Mouse (Mus musculus) urinary bladder, postnatal 25 days (tissue): ENCODE data around the gene Edil3.
"Not testable (repeated sequence)": the region's sequence is repeated elsewhere in the genome, so short reads cannot be mapped to it uniquely, and the experiment has no call there.

Experiments used
- DNase-seq: peaks from one replicate; pipeline ENCODE4 v3.0.0; 2022; ENCODE audit warnings: low spot score

Gene Edil3

DNA sequence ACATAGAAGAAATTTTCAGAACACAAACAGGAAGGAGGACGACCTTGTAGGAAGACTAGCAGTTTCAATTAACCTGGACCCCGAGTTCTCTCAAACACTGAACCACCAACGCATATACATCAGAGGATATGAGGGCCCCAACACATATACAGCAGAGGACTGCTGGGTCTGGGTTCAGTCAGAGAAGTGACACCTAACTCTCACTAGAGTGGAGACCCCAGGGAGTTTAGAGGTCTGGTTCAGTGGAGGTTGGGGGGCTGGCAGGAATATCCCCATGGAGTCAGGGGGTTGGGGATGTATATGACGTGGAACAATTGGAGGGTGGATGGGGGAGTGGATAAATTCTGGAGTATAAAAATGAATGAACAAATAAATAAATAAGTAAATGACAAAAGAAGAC is 151.1 kb downstream of the Edil3 start:
- DNase-seq = no peak

DNA sequence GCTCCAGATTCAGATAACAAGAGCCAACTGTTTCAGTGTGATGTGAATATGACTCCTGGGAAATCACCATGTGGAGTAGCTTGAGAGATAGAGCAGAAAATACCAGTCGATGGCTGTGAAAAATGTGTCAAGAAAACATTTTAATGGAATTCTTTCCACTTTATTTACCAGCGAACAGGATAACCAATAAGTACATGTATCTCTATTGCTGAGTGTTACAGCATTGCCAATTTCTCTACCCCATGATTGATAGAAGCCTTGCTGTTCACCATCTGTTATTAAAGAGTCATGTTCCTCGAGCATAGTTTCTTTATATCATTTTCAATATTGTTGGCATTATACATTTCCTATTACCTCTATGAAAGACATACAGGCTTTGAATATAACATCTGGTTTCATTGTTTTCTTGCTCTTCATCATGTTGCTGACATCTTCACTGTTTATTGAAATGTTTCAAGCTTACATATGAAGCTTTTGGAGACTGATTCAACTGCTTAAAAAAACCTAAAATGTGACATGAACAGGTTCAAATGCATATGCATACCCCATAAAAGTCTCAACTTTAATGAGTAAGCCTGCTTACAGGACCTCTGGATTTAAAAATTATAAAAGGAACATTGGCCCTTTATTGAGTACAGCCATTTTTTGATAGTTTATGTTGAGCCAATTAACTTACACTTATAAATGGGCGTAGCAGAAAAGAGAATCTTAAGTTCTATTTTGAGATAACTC is 186.6 kb downstream of the Edil3 start:
- no peak for DNase-seq

DNA sequence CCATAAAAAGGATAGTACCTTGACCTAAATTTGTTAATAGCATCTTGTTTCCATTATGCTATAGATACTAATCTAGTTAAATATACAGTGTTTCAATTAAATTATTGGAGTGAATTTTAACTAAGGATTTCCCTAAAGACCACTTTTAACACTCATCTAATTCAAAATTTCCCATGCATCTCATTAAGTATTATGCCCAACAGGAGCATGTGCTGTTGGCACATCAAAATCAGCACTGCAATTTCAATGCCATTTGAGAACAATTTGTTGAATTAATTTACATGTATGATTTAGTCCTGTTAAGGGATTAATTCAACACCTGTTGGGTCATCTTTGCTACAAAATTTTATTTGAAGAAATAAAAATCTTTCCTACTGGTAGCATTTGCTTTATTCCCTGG is 191.2 kb downstream of the Edil3 start:
- DNase-seq = no peak

DNA sequence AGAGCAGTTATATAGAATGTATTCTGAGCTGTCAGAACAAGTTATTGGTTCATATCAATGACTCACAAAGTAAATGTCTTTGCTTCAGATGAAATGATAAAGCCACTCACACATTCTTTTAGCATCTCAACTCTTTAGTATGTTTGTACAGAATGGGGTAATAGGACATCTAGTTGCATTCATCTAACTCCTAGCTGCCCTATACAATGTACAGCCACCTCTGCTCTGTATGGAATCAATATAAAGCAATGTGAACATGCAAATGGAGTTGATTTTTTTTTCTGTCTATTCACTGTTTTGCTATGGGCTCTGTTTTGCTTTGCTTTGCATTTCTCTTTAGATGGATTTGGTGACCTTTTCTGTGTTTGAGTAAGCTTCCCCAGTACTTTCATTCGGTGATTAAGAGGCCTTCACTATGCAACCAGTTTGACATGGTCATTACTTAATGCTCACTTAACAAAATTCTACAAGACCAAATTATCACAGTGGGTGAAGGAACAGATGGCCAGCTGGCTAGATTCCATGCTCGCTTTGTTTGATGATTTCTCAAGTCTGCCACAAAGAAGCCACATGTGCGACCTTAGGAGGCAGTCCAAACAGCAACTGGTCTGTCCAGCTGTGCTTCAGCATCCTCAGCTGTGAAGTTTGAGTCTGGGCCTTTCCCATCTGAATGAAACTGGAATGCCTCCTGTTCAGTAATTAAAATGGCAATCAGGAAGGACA is 208.7 kb downstream of the Edil3 start:
- DNase-seq = peak; percentile 3

DNA sequence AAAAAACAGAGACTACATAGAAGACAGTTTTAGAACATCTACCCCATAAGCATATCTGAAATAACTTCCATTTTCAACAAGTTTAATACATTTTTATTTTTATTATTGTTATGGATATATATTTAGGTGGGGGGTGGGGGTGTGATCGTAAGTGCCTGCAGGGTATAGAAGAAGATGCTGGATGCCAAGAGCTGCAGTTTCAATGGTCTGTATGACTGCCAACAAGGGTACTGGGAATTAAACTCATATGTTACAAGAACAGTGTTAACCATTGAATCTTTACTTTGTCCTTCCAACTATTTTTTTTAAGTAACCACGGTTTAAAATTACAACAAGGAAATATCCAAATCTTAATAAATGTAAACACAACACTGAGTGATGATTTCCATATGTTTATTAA is 214.4 kb downstream of the Edil3 start:
- no peak for DNase-seq

DNA sequence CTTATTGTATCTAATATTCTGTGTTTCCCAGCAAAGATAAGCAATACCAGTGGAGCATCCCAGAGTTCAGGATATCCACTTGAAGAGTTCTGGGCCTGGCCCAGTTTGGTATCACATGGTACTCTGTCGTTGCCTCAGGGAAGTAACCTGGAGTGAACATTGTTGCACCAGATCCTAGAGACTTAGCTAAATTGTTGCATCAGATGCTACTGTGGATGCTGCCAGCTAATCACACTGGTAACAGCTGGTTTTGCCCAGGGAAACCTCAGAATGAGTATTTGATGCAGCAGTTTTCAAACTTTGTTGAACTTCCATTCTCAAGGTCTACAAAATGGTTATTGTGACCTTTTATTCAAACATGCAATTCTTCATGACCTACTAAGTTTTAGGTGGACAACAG is 220.2 kb downstream of the Edil3 start:
- DNase-seq = no peak

DNA sequence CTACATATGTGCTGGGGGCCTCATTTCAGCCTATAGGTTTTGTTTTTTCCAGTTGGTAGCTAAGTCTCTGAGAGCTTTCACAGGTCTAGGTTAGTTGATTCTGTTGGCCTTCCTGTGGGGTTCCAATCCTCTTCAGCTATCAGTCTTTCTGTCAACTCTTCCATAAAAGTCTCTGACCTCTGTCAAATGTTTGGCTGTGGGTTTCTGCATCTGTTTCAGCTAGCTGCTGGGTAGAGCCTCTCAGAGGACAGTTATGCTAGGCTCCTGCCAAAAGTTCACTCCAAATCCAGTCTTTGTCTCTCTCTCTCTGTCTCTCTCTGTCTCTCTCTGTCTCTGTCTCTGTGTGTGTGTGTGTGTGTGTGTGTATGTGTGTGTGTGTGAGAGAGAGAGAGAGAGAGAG is 248.9 kb downstream of the Edil3 start:
- not testable (repeated sequence) for DNase-seq

DNA sequence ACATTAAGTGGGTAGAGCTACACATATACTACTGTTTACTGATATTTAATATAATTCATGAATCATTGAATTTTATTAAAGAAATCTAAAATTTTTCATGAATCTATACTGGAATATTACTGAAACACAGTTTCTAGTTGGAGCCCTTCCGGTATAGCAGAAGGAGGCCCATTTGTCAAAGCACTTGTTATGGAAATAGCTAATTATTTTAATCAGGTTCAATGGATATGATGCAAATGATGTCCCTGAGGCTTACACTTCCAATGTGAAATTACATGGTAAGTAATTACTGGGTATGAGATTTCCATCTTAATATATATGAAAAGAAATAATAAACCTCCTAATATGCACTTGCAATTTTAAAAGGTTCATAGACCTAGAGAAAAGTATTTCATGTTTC is 254.9 kb downstream of the Edil3 start:
- no peak for DNase-seq

DNA sequence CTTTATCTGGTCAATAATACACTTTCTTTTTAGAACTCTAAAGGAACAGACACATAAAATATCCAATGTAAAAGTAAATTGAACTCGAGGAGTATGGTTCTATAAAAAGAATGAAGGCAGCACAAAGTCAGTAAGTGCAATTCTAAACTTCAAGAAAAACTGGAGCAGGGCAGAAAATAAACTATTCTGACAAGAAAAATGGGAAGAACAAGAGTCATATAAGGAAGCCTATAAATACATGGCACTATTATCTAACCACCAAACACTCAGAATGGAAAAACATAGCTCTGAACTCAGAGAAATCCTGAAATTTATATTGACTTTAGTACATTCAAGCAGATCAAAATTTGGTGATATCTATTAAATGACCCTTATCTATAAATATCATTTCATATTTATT is 284.6 kb downstream of the Edil3 start:
- DNase-seq = no peak

DNA sequence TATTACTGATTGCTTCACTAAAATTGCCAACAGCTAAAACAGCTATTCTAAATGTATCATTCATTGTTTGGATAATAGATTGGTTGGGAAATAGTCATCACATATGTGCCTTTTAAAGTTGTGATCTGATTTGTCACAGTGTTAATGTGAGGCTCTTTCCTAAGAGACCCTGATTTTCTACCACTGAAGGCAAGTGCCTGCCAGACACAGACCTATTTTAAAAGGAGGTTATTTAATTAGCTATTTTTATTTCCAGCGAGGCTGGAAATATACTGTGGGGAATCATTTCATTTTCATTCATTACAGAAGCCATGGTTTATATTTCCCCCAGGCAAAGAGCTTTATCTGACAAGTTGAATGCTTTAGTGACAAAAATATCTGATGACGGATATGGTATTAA is 296.3 kb downstream of the Edil3 start:
- no peak for DNase-seq

DNA sequence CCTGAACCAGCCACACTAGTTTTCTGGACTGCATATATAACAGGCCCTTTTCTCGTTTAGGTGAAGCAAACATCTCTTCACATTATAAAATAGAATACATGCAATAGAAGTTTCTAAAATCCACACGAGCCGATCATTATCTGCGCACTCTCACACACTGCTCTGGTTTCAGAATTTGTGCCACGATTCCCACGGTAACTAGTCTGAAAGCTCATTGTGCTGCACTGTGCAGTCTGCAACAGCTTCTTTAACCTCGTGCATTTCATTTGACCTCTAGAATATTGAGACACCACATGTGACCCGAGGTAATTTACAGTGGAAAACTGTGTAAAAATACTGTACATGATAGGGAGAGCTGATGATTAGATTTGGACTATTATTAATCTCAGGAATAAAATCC is 298.5 kb downstream of the Edil3 start:
- no peak for DNase-seq

DNA sequence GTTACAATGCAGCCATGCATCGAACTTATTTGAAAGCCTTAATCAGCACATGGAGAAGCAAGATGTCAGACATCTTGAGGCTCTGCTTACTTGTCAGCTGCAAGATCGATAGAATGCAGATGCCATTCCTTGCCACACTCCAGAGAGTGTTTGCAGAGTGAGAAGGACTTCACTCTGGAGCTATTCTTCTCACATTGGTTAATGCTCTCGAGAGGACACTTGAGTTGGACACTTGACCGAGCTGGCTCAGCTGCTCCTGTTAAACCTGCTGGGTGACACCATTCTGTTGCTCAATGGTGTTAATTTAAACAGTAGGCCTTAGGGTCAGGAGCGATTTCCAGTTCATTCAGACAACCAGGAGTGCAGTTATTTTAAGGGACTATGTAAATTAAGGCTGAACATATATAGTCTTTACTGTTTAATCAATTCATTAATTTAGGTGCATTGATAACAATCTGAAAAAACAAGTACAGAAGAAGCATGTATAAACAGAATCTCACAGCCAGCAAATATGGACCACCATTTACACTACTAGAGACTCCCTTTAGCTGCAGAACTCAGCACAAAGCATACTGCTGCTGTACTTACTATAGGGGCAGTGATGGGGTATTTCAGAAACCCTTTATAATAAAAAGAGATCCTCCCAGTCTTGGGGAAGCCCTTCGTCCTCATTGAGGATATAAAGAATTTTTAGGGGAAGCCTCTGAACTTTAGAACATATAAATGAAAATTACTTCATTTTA is 301.4 kb downstream of the Edil3 start:
- no peak for DNase-seq

DNA sequence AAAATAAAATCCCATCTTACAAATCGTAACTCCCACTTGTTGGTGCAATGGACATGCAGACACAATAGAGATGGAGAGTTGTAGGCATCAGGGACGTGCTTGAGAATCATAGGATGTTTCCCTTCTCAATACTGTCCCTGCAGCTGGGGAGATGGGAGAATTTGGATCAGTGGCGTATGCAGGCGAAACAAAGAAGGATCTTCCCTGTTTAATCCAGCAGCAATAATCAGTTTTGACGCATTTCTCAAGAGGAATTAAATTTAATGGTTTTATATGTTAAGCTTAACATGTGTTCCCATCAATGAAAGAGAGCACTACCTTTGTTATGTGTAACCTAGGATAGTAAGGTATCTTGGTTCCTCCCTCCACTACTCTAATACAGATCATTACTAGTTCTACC is 302.1 kb downstream of the Edil3 start:
- DNase-seq = no peak

DNA sequence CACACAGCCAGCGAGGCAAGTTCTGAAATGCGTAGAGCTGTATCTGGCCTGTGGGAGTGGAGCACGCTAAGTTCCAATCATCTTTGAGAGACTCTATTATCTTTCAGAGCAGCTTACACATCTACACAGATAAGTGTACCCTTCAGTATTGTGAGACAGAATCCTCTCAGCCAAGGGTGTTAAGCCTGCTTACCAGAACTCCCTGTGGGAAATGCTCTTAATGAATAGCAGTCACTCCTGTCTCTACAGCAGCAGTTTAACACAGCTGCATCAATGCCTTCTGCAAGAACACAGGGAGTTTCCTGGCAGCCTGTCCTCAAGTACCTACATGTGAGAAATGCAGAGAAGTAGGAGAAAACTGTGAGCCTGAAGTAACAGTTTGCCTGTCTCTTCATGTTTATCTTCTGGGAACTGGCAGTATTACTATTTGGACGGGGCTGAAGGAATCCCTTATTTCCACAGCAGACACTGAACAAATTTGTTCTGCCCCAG is 324.8 kb downstream of the Edil3 start:
- DNase-seq = no peak

DNA sequence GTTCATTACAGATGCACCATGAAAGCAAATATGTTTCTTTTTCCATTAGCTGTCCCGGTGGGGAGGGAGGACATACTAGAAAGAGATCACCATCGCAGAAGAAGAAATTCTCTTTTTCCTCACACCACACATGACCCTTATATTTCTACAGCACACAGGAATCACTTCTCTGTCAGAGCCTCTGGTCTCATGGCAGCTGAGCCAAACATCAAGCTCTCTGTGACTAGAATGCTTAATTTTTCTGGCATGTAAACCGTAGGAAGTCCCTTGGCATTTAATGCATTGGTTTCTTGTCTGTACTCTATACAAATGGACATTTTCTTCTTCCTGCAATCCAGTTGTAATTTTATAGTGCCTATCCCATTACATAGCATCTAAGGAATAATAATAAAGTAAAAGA is 330.6 kb downstream of the Edil3 start:
- no peak for DNase-seq

DNA sequence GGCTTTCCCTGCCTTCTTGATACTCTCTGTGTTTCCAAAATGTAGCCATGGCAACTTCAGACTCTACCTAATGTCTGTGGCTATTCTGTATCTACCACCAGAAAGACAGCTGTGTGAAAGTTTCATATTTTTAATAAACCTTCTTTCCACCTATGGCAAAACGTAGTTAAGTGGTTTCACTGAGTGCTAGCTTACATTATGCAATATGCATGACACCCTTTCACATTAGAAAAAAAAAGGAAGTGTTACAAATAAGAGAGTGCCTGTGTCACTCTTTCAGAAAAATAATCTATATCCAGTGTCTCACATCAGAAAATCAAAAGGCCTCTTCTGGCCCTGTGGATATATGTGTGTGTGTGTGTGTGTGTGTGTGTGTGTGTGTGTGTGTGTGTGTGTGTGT is 346.7 kb downstream of the Edil3 start:
- no peak for DNase-seq

DNA sequence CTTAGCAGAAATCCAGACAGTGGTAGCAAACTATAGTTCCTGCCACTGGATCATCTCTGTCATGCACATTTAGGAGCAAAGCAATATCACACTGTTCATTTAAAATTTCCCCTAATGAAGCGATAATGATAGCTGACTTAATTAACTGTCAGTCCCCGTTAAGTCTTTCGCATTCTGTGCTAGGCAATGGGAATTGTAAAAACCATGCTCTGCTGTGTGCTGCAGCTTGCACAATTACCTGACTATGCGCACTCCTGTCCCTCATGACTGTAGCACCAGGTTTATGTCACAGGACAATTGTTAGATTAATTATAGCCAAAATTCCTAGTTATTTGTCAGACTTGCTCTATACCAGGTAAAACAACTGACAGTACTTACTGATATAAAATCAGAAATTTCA is 348.8 kb downstream of the Edil3 start:
- no peak for DNase-seq

DNA sequence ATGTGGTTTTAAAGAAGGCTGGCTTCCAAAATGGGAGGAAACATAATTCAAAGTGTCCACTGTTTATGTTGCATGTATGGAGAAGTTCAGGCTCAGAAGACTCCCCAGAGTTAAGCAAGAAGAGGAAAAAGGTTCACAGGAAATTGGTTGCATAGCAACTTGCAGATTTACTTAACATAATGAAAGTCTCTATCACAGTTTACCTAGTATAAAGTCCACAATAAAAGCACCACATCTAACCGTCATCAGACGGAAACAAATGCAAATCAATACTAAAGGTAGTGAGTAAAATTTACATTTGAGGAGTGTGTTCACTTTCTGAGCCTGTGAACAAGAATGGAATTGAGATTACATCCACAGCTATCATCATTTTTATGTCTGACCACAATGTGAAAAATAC is 353.9 kb downstream of the Edil3 start:
- no peak for DNase-seq

DNA sequence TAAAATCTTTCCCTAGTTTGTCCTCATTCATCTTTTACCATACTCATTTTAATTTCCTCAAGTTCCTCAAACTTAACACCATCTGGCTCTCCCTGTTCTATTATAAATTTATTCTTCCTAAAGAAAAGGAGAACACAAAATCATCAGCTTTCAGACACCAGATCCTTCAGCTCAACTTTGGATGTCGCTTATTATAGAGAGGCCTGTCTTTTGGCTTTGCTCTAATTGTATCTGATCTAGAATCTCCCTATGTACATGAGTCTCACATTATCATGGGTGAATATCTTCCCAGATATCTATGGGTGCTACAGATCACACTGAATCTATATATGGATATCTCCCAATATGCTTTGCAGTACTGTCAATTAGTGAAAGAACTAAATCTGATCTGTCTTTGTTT is 367.8 kb downstream of the Edil3 start:
- DNase-seq = no peak

DNA sequence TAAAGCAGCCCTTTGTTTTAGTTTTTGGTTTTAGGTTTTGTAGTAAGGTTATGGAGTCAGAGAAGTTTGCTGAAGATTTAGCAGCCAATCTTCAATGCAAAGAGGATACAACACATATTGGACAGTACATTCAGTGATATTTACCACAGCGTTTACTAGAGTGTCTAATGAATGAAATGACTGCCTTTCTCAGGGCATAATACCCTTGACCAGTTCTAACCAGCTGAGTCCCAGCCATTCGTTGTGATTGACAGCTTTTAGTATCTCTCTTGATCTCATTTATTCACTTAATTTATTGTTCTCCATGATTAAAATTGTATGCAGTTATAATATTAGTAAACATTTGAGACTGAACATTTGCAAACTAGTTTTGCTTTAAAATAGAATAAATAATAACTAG is 375.7 kb downstream of the Edil3 start:
- DNase-seq = no peak

DNA sequence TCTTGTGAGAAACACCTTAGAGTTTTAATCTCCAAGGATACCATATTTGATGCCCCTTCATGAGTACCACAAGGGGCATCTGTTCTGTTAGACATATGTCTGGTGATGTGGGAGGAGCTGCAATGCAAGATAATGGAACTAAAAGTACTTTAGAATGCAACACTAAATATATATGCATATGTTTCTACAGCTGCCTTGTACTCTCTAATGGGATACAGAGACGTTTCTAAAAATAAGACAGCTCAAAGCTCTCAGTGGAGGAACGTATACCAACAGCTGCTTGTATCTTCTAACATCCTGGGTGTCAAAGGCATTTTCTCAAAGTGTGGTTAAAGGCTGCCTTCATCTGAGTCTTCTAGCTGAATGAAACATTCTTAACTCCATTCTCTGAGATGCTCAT is 378.0 kb downstream of the Edil3 start:
- DNase-seq = no peak

DNA sequence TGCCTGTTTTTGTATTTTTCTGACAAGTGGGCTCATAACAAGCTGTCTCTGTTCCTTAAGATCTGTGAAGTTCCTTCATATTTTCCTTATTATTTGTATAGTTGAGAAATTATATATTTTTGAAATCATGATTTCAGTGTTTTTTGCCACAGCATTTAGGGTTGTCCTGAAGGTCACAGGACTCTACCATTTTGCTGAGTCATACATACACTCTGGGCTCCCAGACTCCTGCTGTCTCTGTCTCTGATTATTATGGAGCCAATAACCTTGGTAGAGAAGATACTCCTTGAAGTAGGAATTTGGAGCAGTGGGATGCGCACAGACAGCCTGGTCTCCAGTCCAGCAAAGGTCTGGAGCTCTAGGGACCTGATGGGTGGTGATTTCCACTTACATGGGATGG is 416.8 kb downstream of the Edil3 start:
- no peak for DNase-seq

DNA sequence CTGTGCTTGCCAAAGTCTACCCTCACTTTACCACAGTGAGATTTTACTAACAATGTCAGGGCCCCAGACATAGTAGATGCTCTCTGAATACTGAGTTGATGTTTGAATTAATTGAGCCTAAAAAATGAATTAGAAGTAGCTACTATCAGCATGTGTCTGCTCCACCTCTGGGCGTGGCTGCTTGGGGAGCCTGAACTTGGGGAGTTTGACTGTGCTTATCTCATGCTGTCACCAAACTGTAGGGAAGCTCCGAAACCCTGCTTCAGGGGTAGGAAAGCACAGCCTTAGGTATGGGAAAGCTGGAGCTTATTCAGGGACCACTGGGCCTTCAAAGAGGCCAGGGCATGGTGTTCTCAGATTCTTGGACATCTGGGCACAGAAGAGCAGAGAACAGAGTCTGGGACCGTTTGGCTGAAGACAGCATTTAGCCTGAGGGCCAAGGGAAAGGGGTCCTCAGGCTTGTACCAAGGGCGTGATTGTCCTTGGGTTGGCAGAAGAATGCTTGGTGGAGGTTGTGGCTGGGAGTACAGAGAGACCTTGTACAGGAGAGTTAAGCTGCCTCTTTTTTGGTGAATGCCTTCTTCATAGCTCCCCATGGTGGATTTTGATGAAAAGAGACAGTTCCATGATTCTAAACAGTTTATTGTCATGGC is 432.8 kb downstream of the Edil3 start:
- DNase-seq = no peak
